Mouse (Mus musculus): ENCODE results near the gene Adra2b. TPM values are rescaled to one million over a fixed set of nuclear protein-coding genes. Genes with fewer than 3 reads are reported as not detected.

Adra2b gene
- polyA plus RNA-seq, 1 experiment from 2014 or later = 1.3 TPM

DNA sequence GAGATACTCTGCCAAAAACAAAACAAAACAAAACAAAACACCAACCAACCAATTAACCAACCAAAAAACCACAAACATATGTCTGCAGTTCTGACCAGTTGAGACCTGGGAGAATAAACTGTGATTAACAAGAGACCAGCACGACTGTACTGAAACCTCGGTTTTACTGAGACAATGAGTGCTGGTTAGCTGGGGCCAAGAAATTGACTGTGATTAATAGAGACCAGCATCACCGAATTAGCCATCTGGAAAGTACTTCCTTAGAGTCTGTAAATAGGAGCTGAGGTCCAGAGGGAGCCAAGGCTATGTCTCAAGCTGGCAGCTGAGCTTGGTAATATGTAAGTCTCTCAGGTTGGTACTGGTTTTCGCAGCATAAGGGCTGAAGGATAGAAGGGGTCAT, 27.8 kb downstream of the Adra2b start:
- Histone ChIP-seq H3K27me3 (no peaks in the 10 kb centered on the region), H3K4me1 (replicated peaks) (no peaks in the 10 kb centered on the region), H3K9me3 (no peaks in the 10 kb centered on the region), H3K4me2 (no peak overlapping the region), H3K9ac (replicated peaks) (no peak overlapping the region), H3K4me3 (replicated peaks) (no peak overlapping the region), H3K27ac (no peak overlapping the region), H3K36me3 (no peaks in the 10 kb centered on the region)
- no peak for ATAC-seq (ENCODE audit: insufficient number of reproducible peaks, insufficient read depth, low FRiP score, low TSS enrichment, low read depth)
- WGBS = 55% methylated on average over 4 of the region's 4 CpGs

DNA sequence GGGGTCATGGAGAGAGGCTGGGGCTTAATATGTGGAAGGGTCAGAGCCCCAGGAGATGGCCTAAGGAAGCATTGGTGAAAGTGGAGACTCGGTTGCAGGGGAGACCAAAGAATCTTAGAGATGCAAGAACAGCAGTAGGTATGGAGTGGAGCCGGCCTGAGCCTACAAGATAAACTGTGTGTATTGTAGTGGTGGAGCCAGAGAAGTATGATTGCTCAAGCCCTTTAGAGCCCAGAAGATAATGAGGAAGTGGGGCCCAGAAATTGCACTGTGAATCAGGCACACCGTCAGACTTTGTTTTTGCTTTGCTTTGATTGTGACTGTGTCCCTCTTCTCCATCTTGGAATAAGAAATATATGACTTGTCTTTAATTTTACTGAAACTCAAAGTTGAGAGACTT, 28.3 kb downstream of the Adra2b start:
- Histone ChIP-seq H3K4me2 (no peak overlapping the region), H3K27me3 (no peaks in the 10 kb centered on the region), H3K4me1 (replicated peaks) (no peaks in the 10 kb centered on the region), H3K4me3 (replicated peaks) (no peak overlapping the region), H3K36me3 (no peaks in the 10 kb centered on the region), H3K27ac (no peak overlapping the region), H3K9me3 (no peaks in the 10 kb centered on the region), H3K9ac (replicated peaks) (no peak overlapping the region)
- WGBS = 77% methylated on average over 3 of the region's 3 CpGs
- no peak for ATAC-seq (ENCODE audit: insufficient number of reproducible peaks, insufficient read depth, low FRiP score, low TSS enrichment, low read depth)

DNA sequence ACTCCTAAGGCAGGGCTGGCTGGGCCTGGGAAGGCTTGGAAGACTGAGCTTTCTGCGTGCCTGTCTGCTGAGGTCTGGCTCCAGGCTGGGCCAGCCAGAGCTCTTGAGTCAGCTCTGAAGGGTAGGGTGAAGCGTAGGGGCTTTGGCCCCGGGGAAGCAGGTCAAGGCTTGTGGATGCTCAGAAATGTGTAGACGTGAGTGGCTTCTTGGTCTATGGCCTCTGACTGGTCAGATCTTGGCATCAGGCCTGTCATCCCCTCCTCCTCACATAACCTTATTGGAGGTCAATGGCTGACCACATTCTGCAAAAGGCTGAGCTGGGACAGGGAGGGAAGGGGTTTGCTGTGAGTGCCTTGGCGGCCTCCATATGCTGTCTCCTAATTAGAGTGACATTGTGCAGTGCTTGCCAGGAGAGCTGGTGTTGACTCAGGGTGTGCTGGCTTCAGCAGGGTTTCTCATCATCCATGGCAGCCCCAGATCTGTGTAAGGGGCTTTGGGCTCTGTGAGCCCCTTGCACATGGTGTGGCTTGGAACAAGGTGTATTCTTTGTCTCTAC, 31.7 kb downstream of the Adra2b start:
- Histone ChIP-seq H3K4me3 (replicated peaks) (no peak overlapping the region), H3K4me2 (no peak overlapping the region), H3K27me3 (no peaks in the 10 kb centered on the region), H3K9ac (replicated peaks) (no peak overlapping the region), H3K27ac (no peak overlapping the region), H3K36me3 (no peaks in the 10 kb centered on the region), H3K4me1 (replicated peaks) (no peaks in the 10 kb centered on the region), H3K9me3 (no peaks in the 10 kb centered on the region)
- ATAC-seq (ENCODE audit: insufficient number of reproducible peaks, insufficient read depth, low FRiP score, low TSS enrichment, low read depth) = no peak
- WGBS = 80% methylated on average over 5 of the region's 5 CpGs

DNA sequence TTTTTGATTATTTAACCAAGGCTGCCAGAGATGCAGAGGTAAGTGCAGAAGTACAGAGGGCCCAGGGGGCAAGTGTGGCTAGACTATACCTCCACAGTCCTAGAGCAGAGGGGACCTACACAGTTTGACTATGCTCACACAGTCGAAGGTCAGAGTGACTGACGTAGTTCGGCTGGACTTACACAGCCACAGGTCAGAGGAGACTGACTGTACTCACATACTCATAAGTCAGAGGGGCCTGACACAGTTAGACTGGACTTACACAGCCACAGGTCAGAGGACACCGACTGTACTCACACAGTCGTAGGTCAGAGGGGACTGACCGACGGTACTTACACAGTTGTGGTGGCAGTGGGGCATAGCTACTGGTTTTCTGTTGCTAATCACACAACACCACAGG, 35.7 kb downstream of the Adra2b start:
- H3K4me3 ChIP-seq (replicated peaks) = no peak overlapping the region
- WGBS = 91% methylated on average over 7 of the region's 7 CpGs
- H3K9ac ChIP-seq (replicated peaks) = no peak overlapping the region
- H3K36me3 ChIP-seq = no peaks in the 10 kb centered on the region
- no peak overlapping the region for H3K27ac ChIP-seq
- H3K4me1 ChIP-seq (replicated peaks) = peaks cover 6% of the 10 kb centered on the region; the same call in 1 of the 2 replicates
- no peaks in the 10 kb centered on the region for H3K9me3 ChIP-seq
- H3K27me3 ChIP-seq = no peaks in the 10 kb centered on the region
- ATAC-seq (ENCODE audit: insufficient number of reproducible peaks, insufficient read depth, low FRiP score, low TSS enrichment, low read depth) = no peak
- no peak overlapping the region for H3K4me2 ChIP-seq

GRCm38 (mm10) chr2:127411126-127411525, 48.1 kb downstream of the Adra2b start:
- Histone ChIP-seq H3K36me3 (no peaks in the 10 kb centered on the region), H3K27me3 (no peaks in the 10 kb centered on the region; the same call in 1 of the 2 replicates), H3K4me2 (no peak overlapping the region), H3K4me3 (replicated peaks) (no peak overlapping the region), H3K9me3 (no peaks in the 10 kb centered on the region), H3K4me1 (replicated peaks) (no peaks in the 10 kb centered on the region), H3K9ac (replicated peaks) (no peak overlapping the region), H3K27ac (no peak overlapping the region)
- ATAC-seq (ENCODE audit: insufficient number of reproducible peaks, insufficient read depth, low FRiP score, low TSS enrichment, low read depth) = no peak
- WGBS = 77% methylated on average over 6 of the region's 6 CpGs

DNA sequence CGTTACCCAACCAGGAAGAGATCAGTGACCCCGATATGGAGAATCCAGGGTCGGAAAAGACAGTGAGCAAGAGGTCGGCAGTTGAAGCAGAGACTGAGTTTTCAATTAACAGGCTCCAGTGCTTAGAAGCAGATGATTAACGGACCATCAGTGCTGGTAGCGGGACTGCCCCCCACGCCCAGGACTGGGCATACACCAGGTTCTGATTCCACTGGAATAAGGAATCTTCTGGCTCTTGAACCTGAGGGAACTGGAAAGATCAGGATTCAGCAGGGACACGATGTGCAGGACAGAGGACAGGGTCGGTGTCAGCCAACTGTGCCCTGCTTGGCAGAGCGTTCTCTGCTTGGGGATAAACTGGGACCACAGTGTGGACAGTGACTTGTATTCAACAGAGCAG, 52.8 kb downstream of the Adra2b start:
- Histone ChIP-seq H3K27ac (no peak overlapping the region), H3K9ac (replicated peaks) (no peak overlapping the region), H3K36me3 (no peaks in the 10 kb centered on the region), H3K27me3 (no peaks in the 10 kb centered on the region), H3K4me2 (no peak overlapping the region), H3K9me3 (no peaks in the 10 kb centered on the region), H3K4me1 (replicated peaks) (no peaks in the 10 kb centered on the region; the same call in 1 of the 2 replicates), H3K4me3 (replicated peaks) (no peak overlapping the region)
- no peak for ATAC-seq (ENCODE audit: insufficient number of reproducible peaks, insufficient read depth, low FRiP score, low TSS enrichment, low read depth)
- 73% methylated on average over 10 of the region's 10 CpGs for WGBS

DNA sequence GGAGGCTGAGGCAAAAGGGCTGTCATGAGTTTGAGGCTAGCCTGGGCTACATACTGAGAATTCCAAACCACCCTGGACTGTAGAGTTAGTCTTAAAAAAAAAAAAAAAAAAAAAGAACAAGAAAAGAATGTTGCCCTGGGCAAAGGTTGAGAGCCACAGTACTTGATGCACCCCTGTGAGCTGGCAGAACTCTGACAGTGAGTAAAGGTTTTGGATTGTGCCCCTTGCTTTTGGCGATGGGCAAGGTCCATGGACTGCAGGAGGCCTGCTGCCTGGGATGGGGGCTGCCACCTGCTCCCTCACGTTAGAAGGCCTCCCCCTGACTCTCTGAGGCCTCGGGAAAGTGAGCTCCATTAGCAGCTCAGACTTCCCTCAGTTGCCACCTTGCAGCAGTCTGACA, 53.7 kb downstream of the Adra2b start:
- Histone ChIP-seq H3K4me3 (replicated peaks) (no peak overlapping the region), H3K36me3 (no peaks in the 10 kb centered on the region), H3K9ac (replicated peaks) (no peak overlapping the region), H3K27me3 (no peaks in the 10 kb centered on the region), H3K4me1 (replicated peaks) (no peaks in the 10 kb centered on the region; the same call in 1 of the 2 replicates), H3K9me3 (no peaks in the 10 kb centered on the region), H3K27ac (no peak overlapping the region), H3K4me2 (no peak overlapping the region)
- no peak for ATAC-seq (ENCODE audit: insufficient number of reproducible peaks, insufficient read depth, low FRiP score, low TSS enrichment, low read depth)
- 47% methylated on average over 3 of the region's 3 CpGs for WGBS

Other genes with a start within 250 kb of the Adra2b start
- gene Ncaph, start 229.3 kb upstream of the Adra2b start, polyA plus RNA-seq (2016; fragmentation: Nextera tagmentation; extraction: Ambion mirVana) = 112 TPM in 2 replicates
- gene Itpripl1, start 219.8 kb upstream of the Adra2b start, polyA plus RNA-seq (2016; fragmentation: Nextera tagmentation; extraction: Ambion mirVana) = 20.8 and 23.0 TPM in 2 replicates
- gene 1810024B03Rik, start 154.9 kb upstream of the Adra2b start, polyA plus RNA-seq (2016; fragmentation: Nextera tagmentation; extraction: Ambion mirVana) = 2.2 and 2.3 TPM in 2 replicates
- 98.3 and 104 TPM in 2 replicates for gene Snrnp200, start 154.8 kb upstream of the Adra2b start, polyA plus RNA-seq (2016; fragmentation: Nextera tagmentation; extraction: Ambion mirVana)
- gene Ciao1, start 115.4 kb upstream of the Adra2b start, polyA plus RNA-seq (2016; fragmentation: Nextera tagmentation; extraction: Ambion mirVana) = 65.1 and 65.9 TPM in 2 replicates
- 26.5 and 29.6 TPM in 2 replicates for gene Tmem127, start 115.3 kb upstream of the Adra2b start, polyA plus RNA-seq (2016; fragmentation: Nextera tagmentation; extraction: Ambion mirVana)
- gene Stard7, start 93.0 kb upstream of the Adra2b start, polyA plus RNA-seq (2016; fragmentation: Nextera tagmentation; extraction: Ambion mirVana) = 86.5 and 89.6 TPM in 2 replicates
- 6.5 and 7.0 TPM in 2 replicates for gene Dusp2, start 27.0 kb upstream of the Adra2b start, polyA plus RNA-seq (2016; fragmentation: Nextera tagmentation; extraction: Ambion mirVana)
- gene Astl, start 24.6 kb upstream of the Adra2b start, polyA plus RNA-seq (2016; fragmentation: Nextera tagmentation; extraction: Ambion mirVana) = not detected in 2 replicates
- gene Gpat2, start 62.0 kb downstream of the Adra2b start, polyA plus RNA-seq (2016; fragmentation: Nextera tagmentation; extraction: Ambion mirVana) = 0.30 and 0.33 TPM in 2 replicates
- 23.1 and 24.2 TPM in 2 replicates for gene Fahd2a, start 81.4 kb downstream of the Adra2b start, polyA plus RNA-seq (2016; fragmentation: Nextera tagmentation; extraction: Ambion mirVana)
- gene Kcnip3, start 158.9 kb downstream of the Adra2b start, polyA plus RNA-seq (2016; fragmentation: Nextera tagmentation; extraction: Ambion mirVana) = 1.0 and 1.4 TPM in 2 replicates
- 1.2 and 1.7 TPM in 2 replicates for gene Prom2, start 178.3 kb downstream of the Adra2b start, polyA plus RNA-seq (2016; fragmentation: Nextera tagmentation; extraction: Ambion mirVana)
- gene Zfp661, start 223.9 kb downstream of the Adra2b start, polyA plus RNA-seq (2016; fragmentation: Nextera tagmentation; extraction: Ambion mirVana) = 5.6 and 6.7 TPM in 2 replicates
- gene Mrps5, start 224.0 kb downstream of the Adra2b start, polyA plus RNA-seq (2016; fragmentation: Nextera tagmentation; extraction: Ambion mirVana) = 153 and 162 TPM in 2 replicates